Mouse (Mus musculus) neural tube, embryonic 14.5 days (tissue): ENCODE measurements around the gene Bcl2l14. TPM values are rescaled to one million over a fixed set of nuclear protein-coding genes. Genes with fewer than 3 reads are reported as not detected.
A peak's percentile ranks its signal among the peaks of the same experiment; 100 is the strongest.

ENCODE experiments used
- ATAC-seq: fragments of 200-750 bp; cut with Nextera tagmentation; 2 replicates; pipeline ENCODE4 v1.8.0; 2017; ENCODE audit warnings: low read depth, mild to moderate bottlenecking, moderate TSS enrichment, moderate library complexity
- H3K27ac ChIP-seq: fragments of 300-500 bp; sonication (generic); 2 replicates; pipeline ENCODE4 v1.5.1; 2014; ENCODE audit warnings: low read depth, mild to moderate bottlenecking, control low read depth, low read length, moderate library complexity, mixed read lengths
- H3K27me3 ChIP-seq: fragments of 300-500 bp; sonication (generic); 2 replicates; pipeline ENCODE4 v1.6.1; 2014; ENCODE audit warnings: low read length; ENCODE audit not compliant: control insufficient read depth, insufficient read depth
- H3K36me3 ChIP-seq: fragments of 300-500 bp; sonication (generic); 2 replicates; pipeline ENCODE4 v1.6.1; 2014; ENCODE audit warnings: low read length, mixed read lengths; ENCODE audit not compliant: control insufficient read depth, insufficient read depth
- H3K4me1 ChIP-seq: fragments of 300-500 bp; sonication (generic); 2 replicates; pipeline ENCODE4 v1.6.1; 2014; ENCODE audit warnings: low read length; ENCODE audit not compliant: control insufficient read depth, insufficient read depth
- H3K4me2 ChIP-seq: fragments of 300-500 bp; sonication (generic); 2 replicates; pipeline ENCODE4 v1.6.1; 2014; ENCODE audit warnings: mild to moderate bottlenecking, low read depth, low read length, control low read depth
- H3K4me3 ChIP-seq: fragments of 300-500 bp; sonication (generic); 2 replicates; pipeline ENCODE4 v1.5.1; 2014; ENCODE audit warnings: low read depth, low read length, control low read depth, mixed read lengths
- H3K9ac ChIP-seq: fragments of 300-500 bp; sonication (generic); replicated peaks from 2 replicates; pipeline ENCODE4 v1.6.1; 2014; ENCODE audit warnings: low read depth, mild to moderate bottlenecking, control low read depth, low read length, mixed read lengths
- H3K9me3 ChIP-seq: fragments of 300-500 bp; sonication (generic); 2 replicates; pipeline ENCODE4 v1.6.1; 2016; ENCODE audit warnings: low read length; ENCODE audit not compliant: control insufficient read depth
- WGBS: fragments of 180-500 bp; shearing (Covaris S2); extraction: QIAGEN DNeasy Blood & Tissue Kit; methylation state at CpG from one replicate; pipeline ENCODE4 v1.1.7; 2014; 5-methylcytosine and 5-hydroxymethylcytosine counted together
- polyA plus RNA-seq: library from polyadenylated mRNA; unstranded; fragments of >200 nt; fragmentation: Nextera tagmentation; extraction: Ambion mirVana; gene quantifications from 2 replicates; pipeline ENCODE4 v1.2.1, GENCODE M21; 2014

Gene Bcl2l14
- polyA plus RNA-seq, 1 experiment from 2014 or later = 0.09 TPM

DNA sequence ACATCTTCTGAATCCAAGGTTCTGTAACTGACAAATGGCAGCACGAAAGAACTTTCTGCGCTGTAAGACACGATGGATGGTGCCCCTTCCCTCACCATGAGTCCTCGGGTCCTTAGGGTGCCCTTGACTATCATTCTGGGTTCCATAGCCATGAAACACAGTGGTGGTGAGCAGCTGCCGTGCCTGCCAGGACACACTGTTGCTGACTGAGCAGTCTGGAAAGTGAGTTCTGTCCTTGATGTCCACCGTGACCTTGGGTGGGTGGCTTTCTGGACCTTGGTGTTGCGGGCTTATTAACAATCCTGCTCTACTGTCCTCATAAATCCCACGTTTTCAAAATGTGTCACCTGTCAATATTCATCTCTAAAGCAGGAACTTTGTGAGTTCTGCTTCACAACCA is 6.2 kb upstream of the Bcl2l14 start:
- WGBS = 76% methylated on average over 8 of the region's 8 CpGs
- no peak overlapping the region for H3K4me2 ChIP-seq
- H3K27ac ChIP-seq = no peak overlapping the region
- no peak for ATAC-seq
- no peaks in the 10 kb centered on the region for H3K36me3 ChIP-seq
- H3K27me3 ChIP-seq = no peaks in the 10 kb centered on the region
- H3K9me3 ChIP-seq = no peaks in the 10 kb centered on the region
- no peaks in the 10 kb centered on the region for H3K4me1 ChIP-seq
- no peak overlapping the region for H3K9ac ChIP-seq
- H3K4me3 ChIP-seq = no peak overlapping the region

DNA sequence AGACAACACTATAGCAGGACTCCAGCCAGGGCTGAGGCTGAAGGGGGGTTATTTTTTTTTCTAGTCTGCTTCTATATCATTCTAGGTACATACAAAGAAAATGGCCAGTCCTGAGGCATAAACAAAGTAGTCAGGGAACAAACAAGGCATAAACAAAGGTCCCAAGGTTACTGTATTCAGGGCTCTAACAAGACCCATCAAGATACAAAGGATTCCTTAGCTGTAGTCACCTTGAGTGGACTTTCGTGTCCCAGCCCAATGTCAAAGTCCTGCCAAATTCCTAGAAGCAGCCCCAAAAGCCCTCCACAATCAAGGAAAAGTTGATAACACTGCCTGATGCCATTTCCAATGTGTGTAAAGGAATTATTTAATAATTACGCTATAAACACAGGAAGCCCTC is 5.3 kb upstream of the Bcl2l14 start:
- ATAC-seq = no peak
- no peak overlapping the region for H3K4me2 ChIP-seq
- WGBS = 86% methylated on average over 2 of the region's 2 CpGs

DNA sequence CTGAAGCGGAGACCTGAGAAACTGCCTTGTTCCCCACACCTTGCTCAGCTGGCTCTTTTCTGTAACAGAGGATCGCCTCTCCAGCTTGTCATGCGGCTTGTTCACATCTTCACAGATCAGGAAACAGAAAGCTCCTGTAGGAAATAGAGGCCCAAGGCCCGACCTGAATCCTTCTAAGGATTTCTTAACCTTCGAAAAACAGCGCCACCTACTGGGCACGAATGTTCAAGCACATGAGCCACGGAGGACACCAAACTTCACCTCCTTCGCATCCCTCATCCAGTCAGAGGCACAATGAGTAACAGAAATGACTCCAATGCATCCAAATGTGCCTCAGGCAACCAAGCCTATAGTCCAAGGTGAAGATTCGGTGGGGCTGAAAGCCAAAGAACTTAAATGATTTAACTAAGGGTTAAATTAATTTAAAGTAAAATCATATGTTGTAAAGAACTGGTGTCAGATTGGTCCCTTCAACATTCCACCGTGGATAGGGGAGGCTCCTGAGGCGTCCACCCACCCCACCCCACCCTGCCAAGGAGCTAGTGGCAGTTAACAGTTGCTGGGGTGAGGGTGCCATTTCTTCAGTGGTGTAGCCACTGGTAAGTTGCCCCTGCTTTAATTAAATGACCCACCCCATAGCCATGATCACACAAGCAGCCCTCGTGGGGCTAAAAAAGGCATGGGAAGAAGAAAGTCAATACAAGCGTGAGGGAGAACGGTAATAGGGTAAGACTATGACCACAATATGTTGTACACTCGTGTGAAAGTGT is 7.0 kb downstream of the Bcl2l14 start:
- Histone ChIP-seq H3K36me3 (no peaks in the 10 kb centered on the region), H3K9ac (no peak overlapping the region), H3K27me3 (no peaks in the 10 kb centered on the region), H3K4me3 (no peak overlapping the region), H3K27ac (no peak overlapping the region), H3K4me1 (no peaks in the 10 kb centered on the region), H3K4me2 (no peak overlapping the region), H3K9me3 (no peaks in the 10 kb centered on the region)
- WGBS = 45% methylated on average over 16 of the region's 16 CpGs
- ATAC-seq = peak; percentile 38; the same call in 1 of the 2 replicates

More for the DNA sequence above, 5.3 kb upstream of the Bcl2l14 start:
- no peak overlapping the region for H3K9ac ChIP-seq
- H3K36me3 ChIP-seq = no peaks in the 10 kb centered on the region
- H3K4me1 ChIP-seq = no peaks in the 10 kb centered on the region
- H3K4me3 ChIP-seq = no peak overlapping the region
- H3K27ac ChIP-seq = no peak overlapping the region
- H3K27me3 ChIP-seq = no peaks in the 10 kb centered on the region
- H3K9me3 ChIP-seq = no peaks in the 10 kb centered on the region

DNA sequence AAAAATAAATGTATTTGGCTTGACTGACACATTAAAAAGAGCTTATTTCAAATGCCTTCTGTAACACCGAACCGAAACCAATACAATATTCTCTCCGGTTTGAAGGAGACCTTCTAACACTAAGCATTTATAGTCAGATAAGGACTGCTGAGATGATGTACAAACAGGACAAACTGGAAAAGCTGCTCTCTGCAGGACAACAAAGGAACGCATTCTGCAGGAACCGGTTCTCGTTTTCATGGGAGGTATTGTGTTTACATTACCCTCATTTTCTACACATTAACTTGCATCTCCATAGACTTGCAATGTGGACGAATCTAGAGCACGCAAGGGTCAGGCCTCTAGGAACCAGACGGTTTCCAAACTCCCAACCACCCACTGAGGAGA is 7.6 kb downstream of the Bcl2l14 start:
- Histone ChIP-seq H3K4me2 (no peak overlapping the region), H3K27ac (no peak overlapping the region), H3K9ac (no peak overlapping the region), H3K36me3 (no peaks in the 10 kb centered on the region), H3K9me3 (no peaks in the 10 kb centered on the region), H3K4me1 (no peaks in the 10 kb centered on the region), H3K27me3 (no peaks in the 10 kb centered on the region), H3K4me3 (no peak overlapping the region)
- 91% methylated on average over 9 of the region's 9 CpGs for whole genome bisulfite sequencing
- ATAC-seq = no peak

DNA sequence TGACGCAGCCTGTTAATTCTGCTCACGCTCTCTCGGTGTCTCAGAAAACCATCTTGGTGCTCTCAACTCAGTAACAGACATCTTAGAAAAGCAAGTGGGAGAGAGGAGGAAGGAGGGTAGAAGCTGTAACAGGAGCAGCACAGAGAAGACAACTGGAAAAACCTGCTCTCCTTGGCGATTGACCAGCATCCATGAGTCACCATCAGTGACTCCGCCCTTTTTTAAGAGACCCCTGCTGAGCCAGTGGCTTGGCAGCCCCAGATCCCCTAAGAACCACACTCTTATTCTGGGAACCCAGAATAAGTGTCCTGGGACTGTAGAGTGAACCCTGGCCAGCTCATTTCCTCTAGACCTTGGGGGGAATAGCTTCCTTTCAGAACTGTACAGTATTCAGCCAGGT is 11.1 kb downstream of the Bcl2l14 start:
- H3K36me3 ChIP-seq = no peaks in the 10 kb centered on the region
- H3K9me3 ChIP-seq = no peaks in the 10 kb centered on the region
- WGBS = 70% methylated on average over 5 of the region's 5 CpGs
- H3K4me2 ChIP-seq = no peak overlapping the region
- ATAC-seq = no peak
- no peak overlapping the region for H3K9ac ChIP-seq
- H3K4me1 ChIP-seq = no peaks in the 10 kb centered on the region
- H3K4me3 ChIP-seq = no peak overlapping the region
- H3K27me3 ChIP-seq = no peaks in the 10 kb centered on the region
- H3K27ac ChIP-seq = no peak overlapping the region

DNA sequence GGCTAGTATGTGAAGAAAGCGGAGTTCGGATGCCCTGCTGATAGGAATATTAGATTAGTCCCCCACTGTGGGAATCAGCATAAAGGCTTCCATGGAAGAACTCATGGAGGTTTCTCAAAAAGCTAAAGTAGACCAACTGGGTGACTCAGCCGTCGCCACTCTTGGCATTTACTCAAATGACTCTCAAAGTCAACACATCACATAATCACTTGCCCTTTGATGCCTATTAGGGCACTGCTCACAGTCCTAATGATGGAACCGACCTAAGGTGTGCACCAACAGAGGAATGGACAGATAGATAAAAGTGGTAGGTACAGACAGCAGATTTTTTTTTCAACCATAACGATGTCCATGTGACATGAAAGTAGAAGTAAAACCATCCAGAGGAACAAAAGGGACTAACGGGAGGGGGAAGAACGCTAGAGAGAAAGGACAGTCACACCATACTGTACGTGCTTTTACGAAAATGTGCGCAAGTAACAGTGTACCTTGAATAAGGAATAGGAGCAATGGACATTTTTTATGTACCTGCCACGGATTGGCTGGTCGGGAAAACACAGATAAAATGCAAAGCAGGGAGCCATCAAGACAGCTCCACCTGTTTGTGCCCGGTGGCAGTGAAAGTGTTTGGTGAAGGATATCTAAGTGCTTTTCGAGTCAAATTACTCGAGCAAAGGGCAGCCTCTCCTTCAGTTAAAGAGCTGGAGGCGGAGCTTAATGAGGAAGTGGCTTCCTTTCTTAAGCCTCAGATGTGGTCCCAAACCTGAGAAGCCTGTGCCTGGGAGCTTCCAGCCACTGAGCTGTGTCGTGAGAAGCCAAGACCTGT is 17.8 kb downstream of the Bcl2l14 start:
- H3K4me3 ChIP-seq = no peak overlapping the region
- no peak for ATAC-seq
- H3K27me3 ChIP-seq = no peaks in the 10 kb centered on the region

DNA sequence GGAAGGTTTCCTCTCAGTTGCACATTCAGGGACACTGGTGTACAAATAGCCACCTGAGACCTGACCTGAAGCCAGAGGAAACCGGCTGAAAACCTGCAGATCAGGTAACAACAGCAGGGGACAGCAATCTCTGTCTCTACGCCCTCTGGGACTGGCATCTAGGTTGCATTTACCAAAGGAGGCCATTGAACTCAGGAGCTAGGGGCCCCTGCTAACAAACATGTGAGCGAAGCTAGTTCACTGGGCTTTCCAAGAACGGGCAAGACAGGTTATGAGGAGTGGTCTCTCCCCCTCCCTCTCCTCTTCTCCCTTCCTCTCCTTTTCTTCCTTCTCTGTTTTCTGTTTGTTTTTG is 18.4 kb downstream of the Bcl2l14 start:
- no peak overlapping the region for H3K4me2 ChIP-seq
- no peak overlapping the region for H3K27ac ChIP-seq
- no peaks in the 10 kb centered on the region for H3K27me3 ChIP-seq
- ATAC-seq = no peak
- 73% methylated on average over 4 of the region's 4 CpGs for WGBS
- no peaks in the 10 kb centered on the region for H3K9me3 ChIP-seq
- H3K4me3 ChIP-seq = no peak overlapping the region
- H3K36me3 ChIP-seq = no peaks in the 10 kb centered on the region
- H3K4me1 ChIP-seq = no peaks in the 10 kb centered on the region
- no peak overlapping the region for H3K9ac ChIP-seq

More for the DNA sequence above, 17.8 kb downstream of the Bcl2l14 start:
- H3K36me3 ChIP-seq = no peaks in the 10 kb centered on the region
- H3K9me3 ChIP-seq = no peaks in the 10 kb centered on the region
- H3K4me2 ChIP-seq = no peak overlapping the region
- H3K4me1 ChIP-seq = no peaks in the 10 kb centered on the region
- no peak overlapping the region for H3K27ac ChIP-seq
- no peak overlapping the region for H3K9ac ChIP-seq
- 62% methylated on average over 18 of the region's 18 CpGs for WGBS

DNA sequence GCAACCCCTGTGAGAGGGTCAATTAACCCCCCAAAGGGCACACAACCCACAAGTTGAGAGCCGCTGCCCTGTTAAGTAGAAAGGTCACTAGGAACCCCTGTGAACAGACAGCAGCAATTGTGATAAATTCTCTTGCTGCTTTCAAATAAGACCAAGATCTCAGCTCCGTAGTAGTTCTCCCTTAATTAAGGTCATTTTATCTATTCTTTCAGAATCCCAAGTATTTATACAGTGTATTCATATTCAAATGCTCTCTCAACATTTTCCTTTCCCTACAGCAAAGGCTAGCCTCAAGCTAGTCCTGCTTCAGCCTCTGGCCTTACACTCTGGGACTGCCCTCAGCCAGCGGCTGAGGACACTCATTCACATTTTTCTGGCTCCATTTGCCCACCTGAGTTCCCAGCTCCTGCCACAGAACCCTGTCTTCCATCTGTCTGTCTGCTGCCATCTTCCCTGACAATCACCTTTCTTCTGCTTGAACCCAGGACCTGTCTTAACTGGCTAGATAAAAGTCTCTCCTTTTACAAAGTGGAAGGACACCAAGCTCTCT is 20.5 kb downstream of the Bcl2l14 start:
- no peak overlapping the region for H3K9ac ChIP-seq
- no peaks in the 10 kb centered on the region for H3K27me3 ChIP-seq
- H3K36me3 ChIP-seq = no peaks in the 10 kb centered on the region
- H3K4me3 ChIP-seq = no peak overlapping the region
- no peaks in the 10 kb centered on the region for H3K9me3 ChIP-seq
- no peak overlapping the region for H3K27ac ChIP-seq
- 39% methylated on average over 3 of the region's 3 CpGs for WGBS
- H3K4me1 ChIP-seq = no peaks in the 10 kb centered on the region
- ATAC-seq = no peak
- no peak overlapping the region for H3K4me2 ChIP-seq

DNA sequence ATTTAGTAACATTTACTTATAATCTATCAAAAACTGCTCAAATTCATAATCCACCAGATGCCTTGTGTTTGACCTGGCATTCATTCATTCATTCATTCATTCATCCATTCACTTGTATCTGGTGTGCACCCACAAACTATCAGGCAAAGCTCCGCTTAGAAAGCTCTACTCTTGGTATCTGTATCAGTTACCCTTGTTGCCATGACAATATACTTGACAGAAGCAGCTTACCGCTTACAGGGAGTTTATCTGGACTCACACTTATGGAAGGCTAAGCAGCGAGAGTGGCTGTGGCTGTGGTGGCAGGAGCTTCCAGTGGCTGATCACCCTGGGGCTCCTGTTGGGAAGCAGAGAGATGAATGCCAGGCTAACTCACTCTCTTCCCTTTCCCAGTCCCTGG is 21.8 kb downstream of the Bcl2l14 start:
- no peak for ATAC-seq
- H3K27ac ChIP-seq = no peak overlapping the region
- no peak overlapping the region for H3K4me3 ChIP-seq
- no peaks in the 10 kb centered on the region for H3K4me1 ChIP-seq
- no peak overlapping the region for H3K9ac ChIP-seq
- no peaks in the 10 kb centered on the region for H3K36me3 ChIP-seq
- no peaks in the 10 kb centered on the region for H3K27me3 ChIP-seq
- H3K4me2 ChIP-seq = no peak overlapping the region
- 77% methylated on average over 3 of the region's 3 CpGs for WGBS
- no peaks in the 10 kb centered on the region for H3K9me3 ChIP-seq
